Mouse (Mus musculus) G1E (cell line): Measurements from ENCODE around the gene Siglec1.

ENCODE experiments used
- CTCF ChIP-seq: IDR thresholded peaks from 2 replicates; pipeline ENCODE4 v1.5.1; 2012; ENCODE audit warnings: low read depth, low read length, inconsistent platforms, mixed read lengths
- GATA1 ChIP-seq: IDR thresholded peaks from 2 replicates; pipeline ENCODE4 v1.6.1; 2012; ENCODE audit warnings: borderline replicate concordance, low read length, inconsistent platforms, mixed read lengths
- POLR2AphosphoS5 ChIP-seq: IDR thresholded peaks from 2 replicates; pipeline ENCODE4 v1.6.1; 2012; ENCODE audit warnings: low read depth, low read length, inconsistent platforms; ENCODE audit not compliant: insufficient replicate concordance
- TAL1 ChIP-seq: conservative IDR thresholded peaks from 2 replicates; pipeline ENCODE4 v1.6.1; 2012; ENCODE audit warnings: low read depth, low read length, inconsistent platforms, mixed read lengths

DNA sequence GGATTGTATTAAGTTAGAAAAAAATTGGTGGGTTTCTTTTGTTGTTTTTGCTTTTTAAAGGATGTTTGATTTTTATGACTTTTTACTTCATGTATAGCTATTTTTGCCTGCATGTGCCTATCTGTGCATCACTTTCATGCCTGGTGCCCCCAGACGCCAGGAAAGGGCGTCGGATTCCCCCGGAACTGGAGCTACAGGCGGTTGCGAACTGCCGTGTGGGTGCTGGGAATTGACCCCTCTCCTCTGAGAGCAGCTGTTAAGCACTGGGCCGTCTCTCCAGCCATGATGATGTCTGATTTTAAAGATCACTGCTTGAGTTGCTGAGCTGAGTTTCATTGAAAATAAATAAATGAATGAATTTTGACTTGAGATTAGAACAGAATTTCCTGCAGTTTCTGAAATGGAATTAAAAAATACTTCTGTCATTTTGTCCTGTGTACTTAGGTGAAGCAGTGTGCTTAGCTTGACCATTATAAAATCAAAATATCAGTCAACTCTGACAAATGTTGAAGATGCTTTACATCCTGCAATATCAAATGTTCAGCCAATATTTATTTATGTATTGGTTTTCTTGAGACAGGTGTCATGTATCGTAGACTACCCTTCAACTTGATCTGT lies 46.5 kb upstream of the Siglec1 start, which contains the start of gene Gm11037:
- TF ChIP-seq TAL1 (no peak), POLR2AphosphoS5 (no peak), CTCF (no peak), GATA1 (no peak)
